Mouse (Mus musculus): Measurements from ENCODE around the gene Avpr1b. TPM values are rescaled to one million over a fixed set of nuclear protein-coding genes. Genes with fewer than 3 reads are reported as not detected.
A peak's percentile ranks its signal among the peaks of the same experiment; 100 is the strongest.

Gene Avpr1b
- polyA plus RNA-seq, 1 experiment from 2014 or later, result not detected

- no peak for ATAC-seq
- 79% methylated on average over 3 of the region's 3 CpGs for WGBS
- TF ChIP-seq EP300 (IDR thresholded peaks at IDR 0.05), result no peak
- TF ChIP-seq CTCF (IDR thresholded peaks at IDR 0.05), result no peak
Measured at GRCm38 (mm10) chr1:131583598-131583997, 15.4 kb upstream of the Avpr1b start.

GRCm38 (mm10) chr1:131586836-131587235 lies 12.2 kb upstream of the Avpr1b start:
- TF ChIP-seq CTCF (IDR thresholded peaks at IDR 0.05), result no peak
- no peak for TF ChIP-seq EP300 (IDR thresholded peaks at IDR 0.05)
- Histone ChIP-seq H3K4me2 (replicated peaks; ENCODE audit: low read depth, low read length) (no peak overlapping the region), H3K36me3 (ENCODE audit: insufficient read depth, low read length) (no peaks in the 10 kb centered on the region), H3K9ac (replicated peaks; ENCODE audit: low read depth) (no peak overlapping the region), H3K4me1 (ENCODE audit: insufficient read depth, low read depth, low read length) (no peaks in the 10 kb centered on the region), H3K27me3 (replicated peaks; ENCODE audit: insufficient read depth, low read length) (no peaks in the 10 kb centered on the region), H3K9me3 (ENCODE audit: low read length) (no peaks in the 10 kb centered on the region), H3K27ac (ENCODE audit: low read length) (no peak overlapping the region), H3K4me3 (ENCODE audit: low read depth, low read length) (no peak overlapping the region)
- 49% methylated on average over 8 of the region's 8 CpGs for WGBS
- peak; percentile 14 for DNase-seq (ENCODE audit: low spot score)
- no peak for ATAC-seq

More at GRCm38 (mm10) chr1:131583598-131583997, 15.4 kb upstream of the Avpr1b start:
- Histone ChIP-seq H3K27ac (ENCODE audit: low read length) (no peak overlapping the region), H3K4me3 (ENCODE audit: low read depth, low read length) (no peak overlapping the region), H3K36me3 (ENCODE audit: insufficient read depth, low read length) (no peaks in the 10 kb centered on the region), H3K9me3 (ENCODE audit: low read length) (no peaks in the 10 kb centered on the region), H3K27me3 (replicated peaks; ENCODE audit: insufficient read depth, low read length) (no peaks in the 10 kb centered on the region), H3K4me2 (replicated peaks; ENCODE audit: low read depth, low read length) (no peak overlapping the region), H3K4me1 (ENCODE audit: insufficient read depth, low read depth, low read length) (no peaks in the 10 kb centered on the region), H3K9ac (replicated peaks; ENCODE audit: low read depth) (no peak overlapping the region)
- DNase-seq (ENCODE audit: low spot score), result no peak

DNA sequence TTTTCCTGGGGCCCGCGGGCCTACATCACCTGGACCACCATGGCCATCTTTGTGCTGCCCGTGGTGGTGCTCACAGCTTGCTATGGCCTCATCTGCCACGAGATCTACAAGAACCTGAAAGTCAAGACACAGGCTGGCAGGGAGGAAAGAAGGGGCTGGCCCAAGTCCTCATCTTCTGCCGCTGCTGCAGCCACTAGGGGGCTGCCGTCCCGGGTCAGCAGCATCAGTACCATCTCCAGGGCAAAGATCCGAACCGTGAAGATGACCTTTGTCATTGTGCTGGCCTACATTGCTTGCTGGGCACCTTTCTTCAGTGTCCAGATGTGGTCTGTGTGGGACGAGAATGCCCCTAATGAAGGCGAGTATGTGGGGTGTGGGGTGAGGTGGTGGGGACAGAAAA lies 1.3 kb downstream of the Avpr1b start:
- Histone ChIP-seq H3K9ac (replicated peaks; ENCODE audit: low read depth) (no peak overlapping the region), H3K4me2 (replicated peaks; ENCODE audit: low read depth, low read length) (no peak overlapping the region), H3K27ac (ENCODE audit: low read length) (no peak overlapping the region), H3K9me3 (ENCODE audit: low read length) (no peaks in the 10 kb centered on the region), H3K4me1 (ENCODE audit: insufficient read depth, low read depth, low read length) (no peaks in the 10 kb centered on the region), H3K27me3 (replicated peaks; ENCODE audit: insufficient read depth, low read length) (no peaks in the 10 kb centered on the region), H3K36me3 (ENCODE audit: insufficient read depth, low read length) (no peaks in the 10 kb centered on the region), H3K4me3 (ENCODE audit: low read depth, low read length) (no peak overlapping the region)
- WGBS, result 32% methylated on average over 11 of the region's 11 CpGs
- DNase-seq (ENCODE audit: low spot score), result no peak
- TF ChIP-seq CTCF (IDR thresholded peaks at IDR 0.05), result peak; percentile 47
- TF ChIP-seq EP300 (IDR thresholded peaks at IDR 0.05), result no peak
- ATAC-seq, result no peak

GRCm38 (mm10) chr1:131606719-131607118 lies 7.7 kb downstream of the Avpr1b start:
- ATAC-seq (no peak), DNase-seq (ENCODE audit: low spot score) (no peak)
- H3K4me3 ChIP-seq (ENCODE audit: low read depth, low read length), result no peak overlapping the region

DNA sequence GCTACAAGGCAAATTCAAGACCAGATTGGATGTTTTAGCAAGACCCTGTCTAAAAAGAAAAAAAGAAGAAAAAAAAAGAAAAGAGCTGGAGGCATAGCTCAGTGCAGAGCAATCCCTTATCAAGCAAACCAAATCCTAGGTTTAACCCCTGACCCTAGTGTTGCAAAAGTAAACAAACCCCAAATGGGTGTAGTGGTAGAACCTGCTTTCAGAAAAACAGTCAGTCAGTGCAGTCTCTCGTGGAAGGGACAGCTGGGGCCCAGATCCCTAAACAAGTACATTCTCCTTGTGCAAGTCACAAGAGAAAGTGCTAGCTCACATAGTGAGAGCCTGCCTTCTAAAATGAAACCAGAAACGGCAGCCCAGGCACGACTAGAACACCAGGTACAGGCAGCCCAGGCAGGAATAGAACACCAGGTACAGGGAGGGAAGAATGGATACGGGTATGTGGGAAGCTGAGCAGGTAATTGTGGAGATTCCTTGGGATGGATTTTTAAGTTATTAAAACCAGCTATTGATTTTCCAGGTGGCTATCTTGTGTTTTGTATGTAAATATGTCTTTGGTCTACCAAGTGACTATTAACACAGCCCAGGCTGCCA lies 13.6 kb downstream of the Avpr1b start:
- ATAC-seq (no peak), DNase-seq (ENCODE audit: low spot score) (no peak)
- Histone ChIP-seq H3K27me3 (replicated peaks; ENCODE audit: insufficient read depth, low read length) (no peaks in the 10 kb centered on the region), H3K4me2 (replicated peaks; ENCODE audit: low read depth, low read length) (no peak overlapping the region), H3K36me3 (ENCODE audit: insufficient read depth, low read length) (no peaks in the 10 kb centered on the region), H3K4me1 (ENCODE audit: insufficient read depth, low read depth, low read length) (no peaks in the 10 kb centered on the region), H3K4me3 (ENCODE audit: low read depth, low read length) (no peak overlapping the region), H3K9me3 (ENCODE audit: low read length) (no peaks in the 10 kb centered on the region), H3K9ac (replicated peaks; ENCODE audit: low read depth) (no peak overlapping the region), H3K27ac (ENCODE audit: low read length) (no peak overlapping the region)
- no peak for TF ChIP-seq CTCF (IDR thresholded peaks at IDR 0.05)
- no peak for TF ChIP-seq EP300 (IDR thresholded peaks at IDR 0.05)
- 24% methylated on average over 4 of the region's 4 CpGs for WGBS

More at GRCm38 (mm10) chr1:131606719-131607118, 7.7 kb downstream of the Avpr1b start:
- no peak overlapping the region for H3K9ac ChIP-seq (replicated peaks; ENCODE audit: low read depth)
- WGBS, result 79% methylated on average over 2 of the region's 2 CpGs
- H3K4me2 ChIP-seq (replicated peaks; ENCODE audit: low read depth, low read length), result no peak overlapping the region
- no peaks in the 10 kb centered on the region for H3K4me1 ChIP-seq (ENCODE audit: insufficient read depth, low read depth, low read length)
- H3K9me3 ChIP-seq (ENCODE audit: low read length), result no peaks in the 10 kb centered on the region
- no peaks in the 10 kb centered on the region for H3K36me3 ChIP-seq (ENCODE audit: insufficient read depth, low read length)
- H3K27me3 ChIP-seq (replicated peaks; ENCODE audit: insufficient read depth, low read length), result no peaks in the 10 kb centered on the region
- H3K27ac ChIP-seq (ENCODE audit: low read length), result no peak overlapping the region
- TF ChIP-seq CTCF (IDR thresholded peaks at IDR 0.05) (no peak), EP300 (IDR thresholded peaks at IDR 0.05) (no peak)

- ATAC-seq (peak; percentile 84), DNase-seq (ENCODE audit: low spot score) (peak; percentile 87)
- Histone ChIP-seq H3K36me3 (ENCODE audit: insufficient read depth, low read length) (no peaks in the 10 kb centered on the region), H3K27ac (ENCODE audit: low read length) (no peak overlapping the region), H3K27me3 (replicated peaks; ENCODE audit: insufficient read depth, low read length) (no peaks in the 10 kb centered on the region), H3K9me3 (ENCODE audit: low read length) (no peaks in the 10 kb centered on the region), H3K4me2 (replicated peaks; ENCODE audit: low read depth, low read length) (no peak overlapping the region), H3K9ac (replicated peaks; ENCODE audit: low read depth) (no peak overlapping the region), H3K4me3 (ENCODE audit: low read depth, low read length) (no peak overlapping the region), H3K4me1 (ENCODE audit: insufficient read depth, low read depth, low read length) (no peaks in the 10 kb centered on the region)
- WGBS, result 72% methylated on average over 16 of the region's 16 CpGs
- TF ChIP-seq EP300 (IDR thresholded peaks at IDR 0.05) (no peak), CTCF (IDR thresholded peaks at IDR 0.05) (peak; percentile 82)
Measured at GRCm38 (mm10) chr1:131613361-131614133, 14.5 kb downstream of the Avpr1b start.
